Mouse (Mus musculus) stomach, postnatal 0 days (tissue): Measurements from ENCODE around the gene Smoc2.

Experiments
- CTCF ChIP-seq: IDR thresholded peaks from 2 replicates; pipeline ENCODE4 v1.5.1; 2016; ENCODE audit warnings: antibody characterized with exemption, low read depth, mild to moderate bottlenecking, moderate library complexity
- EP300 ChIP-seq: optimal IDR thresholded peaks from 2 replicates; pipeline ENCODE3; 2016; ENCODE audit warnings: antibody characterized with exemption

- TF ChIP-seq CTCF = no peak
- no peak for TF ChIP-seq EP300
Observed at GRCm38 (mm10) chr17:14237134-14237533, 42.2 kb upstream of the Smoc2 start.
